Mouse (Mus musculus): ENCODE measurements around the gene Fam184b. TPM values are rescaled to one million over a fixed set of nuclear protein-coding genes. Genes with fewer than 3 reads are reported as not detected.

Fam184b gene
- polyA plus RNA-seq (2012; rRNA removed), result 0.06 and 0.15 TPM in 2 replicates

DNA sequence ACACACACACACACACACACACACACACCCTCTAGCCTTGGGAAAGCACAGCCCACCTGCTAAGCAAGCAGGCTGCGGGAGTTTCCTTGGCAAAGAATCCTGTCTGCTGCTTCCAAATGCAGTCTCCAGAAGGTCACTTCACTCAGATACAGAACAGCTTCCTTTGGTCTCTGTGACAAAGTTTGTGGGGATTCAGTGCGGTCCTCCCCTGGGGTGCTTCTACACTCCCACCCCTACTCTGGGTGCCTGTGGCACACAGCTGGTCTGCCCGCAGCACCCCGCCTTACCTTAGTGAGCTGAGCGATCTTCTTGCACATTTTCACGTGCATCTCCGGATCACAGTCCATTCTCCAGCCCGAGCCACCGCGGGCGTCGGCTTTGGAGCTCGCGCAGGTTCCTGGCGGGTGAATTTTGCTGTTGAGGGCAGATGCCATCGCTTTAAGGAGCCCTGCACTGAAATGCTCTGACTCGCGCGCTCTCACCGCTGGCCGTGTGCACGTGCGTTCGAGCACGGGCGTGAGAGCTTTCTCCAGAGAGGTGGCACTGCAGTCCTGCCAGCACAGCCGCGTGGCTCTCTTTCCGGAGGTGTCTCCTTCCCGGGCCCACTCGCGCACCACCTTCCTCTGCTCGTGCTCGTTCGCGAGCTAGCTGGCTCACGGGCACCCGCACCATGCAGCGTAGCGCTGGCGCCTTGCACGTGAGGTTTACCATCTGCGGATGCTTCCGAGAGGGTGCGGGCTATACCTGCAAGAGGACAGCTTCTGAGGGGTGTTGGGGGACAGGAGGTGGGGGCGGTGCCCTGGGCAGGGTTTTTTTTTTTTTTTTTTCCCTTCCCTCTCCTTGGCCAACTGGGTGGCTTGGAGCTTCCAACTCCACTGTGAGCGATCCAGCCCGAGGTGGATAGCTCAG is at the start of gene Fam184b:
Fam184b (minus strand) TSS at position 809 of the 909 bp plus-strand sequence.

DNA sequence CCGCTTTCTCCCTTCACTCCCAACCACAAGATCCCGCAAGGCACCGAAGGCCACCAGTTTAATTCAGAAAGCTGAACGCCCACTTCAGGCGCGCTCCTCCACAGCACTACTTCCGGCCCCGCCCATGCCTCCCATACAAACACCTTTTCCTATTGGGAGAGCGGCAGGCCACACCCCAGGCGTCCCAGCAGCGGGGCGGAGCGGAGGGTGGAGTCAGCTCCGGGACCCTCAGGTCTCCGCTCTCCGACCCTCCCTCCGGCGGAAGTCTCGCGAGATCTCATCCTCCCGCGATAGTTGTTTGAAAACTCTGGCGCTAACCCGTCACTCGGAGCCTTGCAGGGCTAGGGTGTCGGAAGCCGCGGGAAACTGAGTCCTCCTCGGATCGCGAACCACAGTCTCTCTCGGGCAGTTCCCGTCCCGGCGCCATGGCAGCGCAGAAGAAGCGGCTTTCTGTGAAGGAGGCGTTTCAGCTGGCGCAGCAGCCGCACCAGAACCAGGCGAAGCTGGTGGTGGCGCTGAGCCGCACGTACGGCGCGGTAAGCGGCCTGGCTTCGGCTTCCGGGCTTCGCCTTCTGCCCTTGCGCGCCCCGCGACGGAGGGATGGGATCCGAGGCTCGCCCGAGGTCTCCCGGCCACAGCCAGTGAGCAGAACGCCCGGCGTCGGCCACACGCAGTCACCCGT is 30.3 kb upstream of the Fam184b start, which contains the start of gene Ncapg:
Ncapg (plus strand) TSS at position 322 of the 682 bp plus-strand sequence.

GRCm38 (mm10) chr5:45519960-45520808 is 119.2 kb downstream of the Fam184b start, which contains the start of gene Med28:
TSS of gene Med28 (plus strand) at chr5:45520229.

GRCm38 (mm10) chr5:45493191-45494092 is 146.0 kb downstream of the Fam184b start, which contains the start of gene Lap3:
TSS of gene Lap3 (plus strand) at chr5:45493374.

Other genes starting within 250 kb of the Fam184b start
- 21.5 and 28.3 TPM in 2 replicates for gene Qdpr, start 189.4 kb downstream of the Fam184b start, polyA plus RNA-seq (2012; rRNA removed)
- not detected in 2 replicates for gene Clrn2, start 185.9 kb downstream of the Fam184b start, polyA plus RNA-seq (2012; rRNA removed)
- gene Lap3, start 146.2 kb downstream of the Fam184b start, polyA plus RNA-seq (2012; rRNA removed), result 3.0 and 3.6 TPM in 2 replicates
- gene Med28, start 119.4 kb downstream of the Fam184b start, polyA plus RNA-seq (2012; rRNA removed), result 53.1 and 75.0 TPM in 2 replicates
- gene Ncapg, start 30.3 kb upstream of the Fam184b start, polyA plus RNA-seq (2012; rRNA removed), result 0.12 and 0.30 TPM in 2 replicates
- 0.42 and 0.70 TPM in 2 replicates for gene Lcorl, start 218.0 kb upstream of the Fam184b start, polyA plus RNA-seq (2012; rRNA removed)